Mouse (Mus musculus): ENCODE measurements at regions not wholly inside any gene's neighbourhood (a gene's known extent, or its start where the extent isn't known, plus 50 kb on each side); places are given as distances from the start of the nearest gene placed in this dataset.

GRCm38 (mm10) chr17:87503491-87503890 lies 56.8 kb upstream of the Calm2 start:
- TF ChIP-seq POLR2A (IDR thresholded peaks at IDR 0.05; ENCODE audit: control insufficient read depth in 1 of 2, insufficient read depth in 1 of 2, low read depth in 1 of 2, low read length in 2 of 2, poor library complexity in 1 of 2) (no peak), SMC3 (IDR thresholded peaks at IDR 0.05; ENCODE audit: low read depth, low read length) (no peak), E2F4 (IDR thresholded peaks at IDR 0.05; ENCODE audit: borderline replicate concordance, low read depth, low read length) (no peak)

Data from MEL (cell line).